Mouse (Mus musculus) neutrophil, adult 5-6 weeks (primary cell): ENCODE results near the gene C1qc. TPM values are rescaled to one million over a fixed set of nuclear protein-coding genes. Genes with fewer than 3 reads are reported as not detected.

Experiments
- ATAC-seq: fragments of 151-379, 151-347 bp; 2 replicates; pipeline ENCODE4 v1.8.0; 2017; ENCODE audit warnings: mild to moderate bottlenecking, moderate TSS enrichment; ENCODE audit not compliant: insufficient number of reproducible peaks, poor library complexity, low FRiP score, severe bottlenecking; ENCODE audit errors: extremely low read depth
- total RNA-seq: library from RNA; stranded (forward); fragments of 200-1000 nt; gene quantifications from 2 replicates; pipeline ENCODE4 v1.2.3, GENCODE M21; 2017

Gene C1qc
- not detected in 2 replicates for total RNA-seq

GRCm38 (mm10) chr4:136892811-136893210, at the start of gene C1qc:
C1qc (minus strand) TSS chr4:136893065.
- no peak for ATAC-seq

DNA sequence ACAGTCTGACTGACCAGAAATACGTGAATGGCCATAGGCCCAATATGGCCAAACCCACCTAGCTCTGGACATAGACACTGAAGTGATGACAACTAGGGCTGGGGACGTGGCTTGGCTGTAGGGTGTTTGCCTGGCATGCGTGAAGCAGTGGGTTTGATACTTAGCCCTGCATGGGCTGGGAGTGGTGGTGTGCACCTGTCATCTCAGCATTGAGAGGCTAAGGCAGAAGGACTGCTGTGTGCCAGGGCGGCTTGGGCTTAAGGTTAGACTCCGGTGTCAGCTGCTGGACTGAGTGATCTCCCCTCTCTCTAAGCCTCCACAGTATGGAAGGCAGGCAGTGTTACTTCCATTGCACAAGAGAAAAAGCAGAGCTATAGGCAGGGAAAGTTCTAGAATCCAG, 45.1 kb upstream of the C1qc start:
- ATAC-seq: no peak

GRCm38 (mm10) chr4:136937344-136937743, 44.5 kb upstream of the C1qc start:
- ATAC-seq: no peak

DNA sequence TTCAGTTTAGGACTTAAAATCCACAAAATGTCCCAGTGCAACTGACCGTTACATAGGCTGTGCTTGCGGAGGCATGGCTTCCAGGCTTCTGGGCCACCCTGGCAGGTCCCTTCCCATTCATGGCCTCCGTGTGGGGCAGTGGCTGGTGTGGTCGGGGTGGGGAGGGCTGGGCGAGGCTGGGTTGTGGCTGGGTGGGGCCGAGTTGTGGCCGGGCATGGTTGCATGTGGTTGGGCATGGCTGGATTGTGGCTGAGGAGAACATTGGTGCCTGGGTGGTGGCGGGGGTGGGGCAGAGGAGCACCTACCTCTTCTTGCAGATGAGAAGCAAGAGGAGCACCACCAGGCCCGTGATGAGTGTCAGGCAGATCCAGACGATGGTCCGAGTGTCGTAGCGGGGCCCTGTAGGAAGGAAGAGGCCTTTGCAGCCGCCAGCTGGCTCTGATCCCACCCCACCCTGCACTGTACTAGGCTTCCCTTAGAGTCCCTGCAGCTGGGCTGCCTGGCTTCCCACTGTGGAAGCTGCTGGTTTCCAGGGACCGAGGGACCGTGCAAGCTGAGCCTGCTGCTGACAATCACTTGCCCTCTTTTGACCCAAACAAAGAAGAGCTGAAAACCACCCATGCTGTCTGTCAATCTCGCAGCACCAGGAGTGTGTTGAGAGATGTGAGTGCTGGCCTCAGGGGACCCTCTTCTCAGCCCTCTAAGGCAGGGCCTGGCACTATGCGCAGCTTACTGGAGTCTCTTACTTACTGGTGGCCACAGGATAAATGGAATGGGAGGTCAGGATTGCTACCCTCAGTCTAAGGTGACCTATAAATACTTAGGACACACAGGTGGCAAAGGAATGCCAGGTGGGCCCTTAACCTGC, 42.1 kb upstream of the C1qc start:
- no peak for ATAC-seq

- ATAC-seq: no peak
These were observed 37.6 kb upstream of the C1qc start for GRCm38 (mm10) chr4:136930474-136930873.

- no peak for ATAC-seq
These were observed 36.1 kb upstream of the C1qc start for GRCm38 (mm10) chr4:136928928-136929327.

- ATAC-seq: no peak
These were observed 32.9 kb upstream of the C1qc start for GRCm38 (mm10) chr4:136925804-136926203.

DNA sequence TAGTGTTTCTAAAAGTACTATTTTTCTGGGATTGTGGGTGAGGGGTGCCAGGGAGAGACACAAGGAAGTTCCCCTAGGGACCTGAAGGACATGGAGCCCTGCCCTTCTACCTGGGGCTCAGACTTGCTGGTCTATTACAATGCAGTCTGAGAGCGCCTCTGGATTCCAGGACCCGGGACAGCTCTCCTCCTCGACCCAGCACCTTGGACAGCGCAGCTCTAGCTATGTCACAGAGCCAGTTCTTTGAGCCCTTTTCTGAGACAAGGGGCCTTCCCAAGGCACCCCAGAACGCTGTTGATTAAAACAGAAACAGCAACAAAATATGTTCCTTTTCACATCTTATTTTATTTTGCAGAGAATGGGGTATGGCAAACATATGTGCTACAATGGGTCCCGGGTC, 31.7 kb upstream of the C1qc start:
- ATAC-seq: no peak

- no peak for ATAC-seq
These were observed 26.7 kb upstream of the C1qc start for GRCm38 (mm10) chr4:136919526-136919925.

DNA sequence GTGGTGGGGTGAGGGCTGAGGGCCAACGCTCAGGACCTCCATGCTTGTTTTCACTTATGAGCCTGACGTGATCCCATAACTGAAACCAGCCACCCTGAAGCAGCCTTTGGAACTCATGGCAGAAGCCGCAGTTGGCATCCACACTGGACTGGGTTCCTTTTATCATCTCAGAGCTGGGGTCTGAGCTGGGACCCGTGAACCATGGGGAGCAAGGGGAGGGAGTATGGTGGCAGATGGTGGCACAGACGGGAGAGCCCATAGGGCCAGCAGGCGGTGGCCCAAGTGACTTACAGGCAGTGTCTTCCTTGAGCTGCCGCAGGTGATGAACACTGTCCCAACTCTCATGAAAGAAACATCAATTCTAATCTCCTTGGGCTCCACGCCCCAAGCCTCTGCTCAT, 26.0 kb upstream of the C1qc start:
- ATAC-seq: no peak

DNA sequence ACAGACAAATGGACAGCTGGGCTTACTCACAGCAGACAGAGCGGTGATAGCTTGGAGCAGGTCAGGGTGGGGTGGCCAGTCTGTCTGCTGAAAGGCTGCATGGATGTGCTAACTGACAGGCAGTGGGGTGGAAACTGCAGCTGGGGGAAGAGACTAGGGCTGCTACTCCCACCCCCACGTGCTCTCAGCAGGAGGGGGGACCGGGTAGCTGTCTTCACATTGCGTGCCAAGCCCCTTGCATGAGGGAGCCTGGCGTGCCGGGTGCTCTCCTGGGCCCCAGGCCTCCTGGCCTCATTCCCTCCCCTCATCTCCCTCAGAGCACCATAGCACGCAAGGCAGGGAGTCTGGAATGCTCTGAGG, 24.3 kb upstream of the C1qc start:
- ATAC-seq: no peak

- ATAC-seq: no peak
These were observed 23.7 kb upstream of the C1qc start for GRCm38 (mm10) chr4:136916359-136917164.

DNA sequence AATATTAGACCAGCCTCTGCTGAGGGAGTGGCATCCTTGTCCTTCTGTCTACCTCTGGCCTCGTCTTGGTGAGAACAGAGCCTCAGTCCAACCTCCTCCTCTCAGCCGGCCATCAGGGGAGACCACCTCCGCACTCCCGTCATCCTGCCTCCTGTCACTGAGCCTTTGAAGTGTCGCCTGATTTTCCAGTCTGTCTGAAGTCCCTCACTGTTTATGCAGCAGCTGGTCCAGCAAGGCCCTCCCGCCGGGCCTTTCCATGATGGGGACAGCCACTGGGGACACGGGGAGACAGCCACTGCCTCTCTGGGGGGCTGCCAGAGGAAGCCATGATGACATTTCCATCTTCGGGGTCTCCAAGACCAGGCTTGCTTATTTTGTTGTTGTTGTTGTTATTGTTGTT, 20.0 kb upstream of the C1qc start:
- no peak for ATAC-seq

DNA sequence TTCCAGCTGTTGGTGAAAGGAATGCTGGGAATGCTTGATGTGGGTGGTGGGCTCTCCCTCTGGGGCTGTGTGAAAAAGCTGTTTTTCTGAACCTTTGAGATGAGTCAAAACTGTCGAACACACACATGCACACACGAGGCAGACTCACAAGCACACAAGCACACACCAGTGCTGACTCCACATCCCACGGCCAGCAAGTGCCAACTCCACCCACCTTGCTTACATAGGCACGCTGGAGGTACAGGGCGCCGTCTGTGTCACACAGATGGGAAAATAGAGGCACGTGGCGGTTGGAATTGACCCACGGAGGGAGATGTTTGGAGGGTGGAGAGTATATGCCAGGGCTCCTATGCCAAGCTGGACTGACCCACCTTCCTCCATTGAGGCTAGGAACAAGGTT, 18.9 kb upstream of the C1qc start:
- ATAC-seq: no peak

DNA sequence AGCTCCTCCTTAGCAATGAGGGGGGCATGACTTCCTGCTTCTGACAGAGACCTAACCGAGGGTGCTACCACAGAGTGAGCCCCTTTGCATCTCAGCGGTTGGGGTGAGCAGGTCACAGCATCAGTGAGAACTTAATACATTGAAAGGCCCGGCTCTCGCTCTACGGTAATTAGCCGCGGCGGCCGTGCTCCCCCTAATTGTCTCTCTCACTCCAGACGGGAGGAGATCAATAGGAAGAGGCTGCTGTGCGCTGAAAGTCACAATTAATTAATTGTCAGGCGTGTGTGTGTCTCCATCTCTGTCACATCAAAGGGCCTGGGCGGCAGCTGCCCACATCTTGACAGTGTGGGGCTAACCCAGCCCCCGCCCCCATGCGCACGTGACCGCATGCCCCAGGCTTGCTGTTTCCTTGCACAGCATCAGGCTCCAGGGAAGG, 18.4 kb upstream of the C1qc start:
- ATAC-seq: no peak

DNA sequence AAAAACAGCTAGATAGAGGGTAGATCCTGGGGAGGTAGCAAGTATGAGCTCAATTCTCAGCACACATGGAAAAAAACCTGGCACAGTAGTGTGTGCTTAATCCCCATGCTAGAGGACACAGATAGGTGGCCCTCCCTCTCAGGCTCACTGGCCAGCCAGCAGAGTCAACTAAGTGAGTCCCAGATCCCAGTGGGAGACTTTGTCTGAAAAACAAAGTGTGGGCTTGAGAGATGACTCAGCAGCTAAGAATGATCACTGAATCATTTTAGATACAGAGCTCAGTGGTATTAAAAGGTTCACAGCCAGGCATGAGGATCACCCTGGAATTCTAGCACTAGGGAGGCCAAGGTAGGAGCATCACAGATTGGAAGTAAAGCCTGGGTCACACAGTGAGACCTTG, 14.9 kb upstream of the C1qc start:
- ATAC-seq: no peak

- no peak for ATAC-seq
These were observed 14.2 kb upstream of the C1qc start for GRCm38 (mm10) chr4:136907033-136907432.

DNA sequence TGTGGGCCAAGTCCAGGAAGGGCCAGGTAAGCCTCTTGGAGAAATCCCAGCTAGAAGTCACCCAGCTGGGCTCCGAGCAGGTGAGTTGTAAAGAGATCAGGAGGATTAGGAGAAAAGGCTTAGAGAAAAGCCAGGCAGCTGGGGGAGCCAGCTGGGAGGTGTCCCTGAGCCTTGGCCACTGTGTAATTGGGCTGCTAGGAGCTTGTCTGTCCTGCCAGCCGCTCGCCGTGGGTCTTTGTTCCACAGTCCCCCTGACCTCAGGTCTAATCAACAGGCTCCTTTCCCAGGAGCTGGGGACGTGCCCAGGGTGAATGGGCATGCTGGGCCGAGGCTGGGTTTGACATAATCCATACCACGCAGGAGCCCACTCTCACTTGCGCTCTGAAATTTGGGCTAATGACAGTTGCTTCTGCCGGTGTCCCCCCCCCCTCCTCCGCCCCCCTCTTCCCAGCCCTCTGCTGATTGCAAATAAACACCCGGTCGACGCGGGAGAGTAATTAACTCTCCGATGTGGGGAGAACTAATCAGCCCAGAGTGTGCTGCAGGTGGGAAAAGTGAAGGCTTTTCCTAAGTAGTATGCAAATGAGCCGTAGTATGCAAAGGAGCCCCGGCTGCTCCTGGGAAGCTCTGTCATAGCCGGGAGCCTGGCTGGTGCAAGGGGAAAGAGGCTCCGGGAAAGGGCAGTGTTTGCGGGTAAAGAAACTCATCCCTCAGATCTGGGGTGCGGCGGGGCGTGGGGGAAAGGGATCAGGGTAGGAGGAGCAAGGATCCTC, 12.1 kb upstream of the C1qc start:
- no peak for ATAC-seq

DNA sequence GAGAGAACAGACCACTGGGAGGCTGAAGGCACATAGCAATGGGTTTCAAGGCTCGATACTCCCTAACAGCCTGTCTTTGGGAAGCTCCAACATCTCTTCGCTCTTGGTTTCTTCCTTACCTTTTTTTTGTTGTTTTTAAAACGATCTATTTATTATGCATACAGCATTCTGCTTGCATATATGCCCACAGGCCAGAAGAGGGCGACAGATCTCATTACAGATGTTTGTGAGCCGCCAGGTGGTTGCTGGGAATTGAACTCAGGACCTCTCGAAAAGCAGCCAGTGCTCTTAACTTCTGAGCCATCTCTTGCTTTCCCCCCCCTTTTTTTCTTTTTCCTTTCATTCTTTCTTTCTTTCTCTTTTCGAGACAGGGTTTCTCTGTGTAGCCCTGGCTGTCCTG, 6.3 kb upstream of the C1qc start:
- no peak for ATAC-seq

DNA sequence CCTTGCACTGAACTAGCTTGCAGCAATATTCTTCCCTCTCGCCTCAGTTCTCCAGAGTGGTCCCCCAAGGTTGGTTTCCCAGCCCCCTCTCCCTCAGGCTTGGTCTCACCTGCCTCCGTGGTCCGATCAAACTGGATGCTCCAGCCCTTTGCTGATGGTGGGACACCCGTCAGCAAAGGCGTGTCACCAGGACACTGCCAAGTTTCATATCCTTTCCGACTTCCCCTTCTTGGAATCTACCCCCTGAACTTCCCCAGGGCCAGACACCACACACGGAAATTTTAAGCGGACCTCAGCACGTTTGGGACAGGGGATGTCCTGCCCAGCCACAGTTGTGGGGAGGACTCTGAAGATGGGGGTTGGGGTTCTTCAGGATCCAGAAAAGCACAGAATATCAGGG, 5.8 kb upstream of the C1qc start, which contains the start of gene C1qa:
C1qa (minus strand) TSS at position 167 of the 400 bp plus-strand sequence.
- no peak for ATAC-seq
